Mouse (Mus musculus): ENCODE measurements around the gene Pip4k2a. TPM values are rescaled to one million over a fixed set of nuclear protein-coding genes. Genes with fewer than 3 reads are reported as not detected.
A peak's percentile ranks its signal among the peaks of the same experiment; 100 is the strongest.

Gene Pip4k2a
- polyA plus RNA-seq, 1 experiment from 2014 or later, result 10.7 TPM

DNA sequence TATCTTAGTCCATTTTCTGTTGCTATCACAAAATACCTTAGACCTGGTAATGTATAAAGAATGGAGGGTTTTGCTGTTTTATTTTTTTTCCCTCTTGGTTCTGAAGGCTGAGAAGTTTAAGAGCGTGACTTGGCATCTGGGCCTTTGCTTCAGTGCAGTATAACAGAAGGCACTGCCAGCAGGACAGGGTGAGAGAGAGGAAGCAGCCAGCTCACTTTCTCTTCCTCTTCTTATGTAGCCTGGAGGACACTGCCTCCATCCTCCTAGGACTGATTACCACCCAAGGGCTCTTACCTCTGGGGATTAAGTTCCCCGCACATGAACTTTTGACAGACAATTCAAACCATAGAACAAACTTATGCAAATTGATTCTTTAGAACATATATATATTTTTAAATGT lies 181.9 kb downstream of the Pip4k2a start:
- Histone ChIP-seq H3K4me1 (0 out of 2 replicates have a peak, but pooled peaks cover 7% of the 10 kb centered on the region), H3K9me3 (no peaks in the 10 kb centered on the region), H3K36me3 (no peaks in the 10 kb centered on the region), H3K4me3 (no peak overlapping the region), H3K9ac (replicated peaks) (no peak overlapping the region), H3K27me3 (no peaks in the 10 kb centered on the region), H3K4me2 (replicated peaks) (no peak overlapping the region), H3K27ac (replicated peaks) (no peak overlapping the region)
- no peak for ATAC-seq (ENCODE audit: low FRiP score, low read depth)
- 88% methylated on average over 2 of the region's 2 CpGs for WGBS

DNA sequence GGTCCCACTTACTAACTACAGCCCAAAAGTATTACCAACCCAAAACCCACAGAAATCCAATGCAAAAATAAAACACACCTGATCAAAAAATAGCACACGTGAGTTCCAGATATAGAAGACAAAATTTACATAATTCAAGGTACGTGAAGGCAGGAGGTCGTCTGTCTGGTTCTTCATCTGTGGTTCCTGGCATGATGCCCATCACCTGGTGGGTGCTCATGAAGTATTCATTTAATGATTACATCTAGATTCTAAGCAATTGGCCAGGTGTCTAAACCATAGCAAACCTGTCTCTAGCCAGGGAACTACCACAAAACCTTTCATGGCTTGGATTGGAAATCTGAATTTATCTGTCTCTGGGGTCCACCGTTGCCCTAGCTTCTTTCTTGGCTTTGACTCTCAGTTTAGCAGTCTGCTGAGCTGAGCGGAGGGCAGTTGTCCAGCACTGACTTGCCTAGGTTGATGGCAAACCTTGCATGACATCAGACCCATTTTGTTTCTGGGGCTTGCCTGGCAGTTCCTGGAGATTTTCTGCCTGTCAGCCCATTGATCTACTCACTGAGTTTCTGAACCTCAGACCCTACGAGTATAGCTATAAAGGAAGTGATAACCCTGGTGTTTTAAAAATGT lies 182.5 kb downstream of the Pip4k2a start:
- Histone ChIP-seq H3K9ac (replicated peaks) (no peak overlapping the region), H3K27me3 (no peaks in the 10 kb centered on the region), H3K4me3 (no peak overlapping the region), H3K4me1 (0 out of 2 replicates have a peak, but pooled peaks cover 7% of the 10 kb centered on the region), H3K9me3 (no peaks in the 10 kb centered on the region), H3K36me3 (no peaks in the 10 kb centered on the region), H3K27ac (replicated peaks) (no peak overlapping the region), H3K4me2 (replicated peaks) (no peak overlapping the region)
- no peak for ATAC-seq (ENCODE audit: low FRiP score, low read depth)
- 94% methylated on average over 6 of the region's 6 CpGs for WGBS

DNA sequence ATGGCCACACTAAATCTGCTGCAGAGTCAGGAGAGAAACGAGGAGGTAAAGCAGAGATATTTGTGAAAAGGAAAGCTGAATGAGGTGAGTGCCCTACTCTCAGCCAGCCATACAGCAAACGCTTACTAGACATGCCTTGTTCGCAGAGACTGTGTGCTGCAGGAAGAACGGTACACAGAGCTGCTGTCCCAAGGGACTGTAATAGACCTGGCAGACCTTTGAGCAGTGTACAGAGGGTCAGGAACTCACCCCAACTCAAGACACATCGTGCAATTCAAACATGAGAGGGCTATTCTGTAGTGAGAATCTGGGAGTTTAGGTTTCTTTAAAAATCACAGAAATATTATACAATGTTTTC lies 183.5 kb downstream of the Pip4k2a start:
- H3K9ac ChIP-seq (replicated peaks), result no peak overlapping the region
- H3K36me3 ChIP-seq, result no peaks in the 10 kb centered on the region
- H3K4me2 ChIP-seq (replicated peaks), result no peak overlapping the region
- H3K27ac ChIP-seq (replicated peaks), result no peak overlapping the region
- WGBS, result 47% methylated on average over 5 of the region's 5 CpGs
- no peak for ATAC-seq (ENCODE audit: low FRiP score, low read depth)
- no peak overlapping the region for H3K4me3 ChIP-seq
- no peaks in the 10 kb centered on the region for H3K9me3 ChIP-seq
- H3K4me1 ChIP-seq, result 0 out of 2 replicates have a peak, but pooled peaks cover 7% of the 10 kb centered on the region
- no peaks in the 10 kb centered on the region for H3K27me3 ChIP-seq

DNA sequence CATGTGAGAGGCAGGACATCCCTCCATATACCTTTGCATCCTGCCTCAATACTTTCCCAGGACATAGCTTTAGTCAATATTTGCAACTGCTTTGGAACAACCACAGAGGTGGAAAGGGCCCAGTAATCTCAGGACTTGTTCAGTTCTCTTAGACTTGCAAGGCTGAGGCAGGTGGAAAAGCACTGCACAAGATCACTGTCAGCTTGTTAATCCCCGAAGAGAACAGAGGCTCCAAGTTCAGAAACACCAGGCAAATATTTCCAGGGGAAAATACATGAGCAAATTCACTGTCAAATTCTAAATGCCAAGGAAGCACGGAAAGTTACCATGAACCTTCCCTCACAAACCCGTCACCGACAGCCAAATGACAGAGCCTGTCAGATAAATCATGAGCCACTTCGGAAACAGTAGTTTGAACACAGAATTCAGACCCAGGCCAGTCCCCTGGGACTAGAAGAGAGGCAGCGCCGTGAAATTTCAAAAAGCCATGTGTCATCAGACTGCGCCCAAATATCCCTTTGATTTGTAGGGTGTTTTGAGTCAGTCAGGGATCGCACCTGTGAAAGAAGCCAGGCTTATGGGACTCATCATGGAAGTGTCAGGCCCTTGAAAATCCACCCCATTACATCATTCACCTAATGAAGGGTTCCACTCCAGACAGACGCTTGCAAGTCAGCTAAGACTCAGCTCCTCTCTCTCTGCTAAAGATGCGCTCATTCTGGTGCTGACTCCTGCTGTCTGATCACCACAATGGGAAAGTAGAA lies 184.1 kb downstream of the Pip4k2a start:
- Histone ChIP-seq H3K27ac (replicated peaks) (no peak overlapping the region), H3K27me3 (no peaks in the 10 kb centered on the region), H3K4me2 (replicated peaks) (no peak overlapping the region), H3K4me3 (no peak overlapping the region), H3K4me1 (0 out of 2 replicates have a peak, but pooled peaks cover 7% of the 10 kb centered on the region), H3K36me3 (no peaks in the 10 kb centered on the region), H3K9ac (replicated peaks) (no peak overlapping the region), H3K9me3 (no peaks in the 10 kb centered on the region)
- 80% methylated on average over 11 of the region's 11 CpGs for WGBS
- no peak for ATAC-seq (ENCODE audit: low FRiP score, low read depth)

DNA sequence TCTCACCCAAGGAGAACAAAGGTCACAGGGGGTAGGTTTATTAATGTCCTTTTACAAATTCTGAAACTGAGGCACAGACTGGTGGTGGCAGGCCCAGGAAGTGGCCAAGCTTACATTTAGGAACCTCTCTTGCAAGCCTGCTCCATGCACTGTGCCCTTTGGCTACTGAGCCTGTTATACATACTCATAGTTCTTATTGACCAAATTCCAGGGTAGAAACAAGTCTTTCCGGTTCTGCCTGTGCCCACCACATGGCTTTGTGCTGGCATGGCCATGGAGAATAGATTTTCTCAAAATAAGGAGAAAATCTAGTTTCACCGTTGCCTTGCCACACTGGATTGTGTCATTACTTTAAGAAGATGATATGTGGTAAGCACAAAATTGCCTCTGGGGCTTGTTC lies 190.0 kb downstream of the Pip4k2a start:
- 83% methylated on average over 2 of the region's 2 CpGs for WGBS
- H3K27me3 ChIP-seq, result peaks cover 10% of the 10 kb centered on the region
- peaks cover 7% of the 10 kb centered on the region; the same call in 1 of the 2 replicates for H3K4me1 ChIP-seq
- H3K9me3 ChIP-seq, result no peaks in the 10 kb centered on the region
- H3K36me3 ChIP-seq, result no peaks in the 10 kb centered on the region
- no peak for ATAC-seq (ENCODE audit: low FRiP score, low read depth)
- no peak overlapping the region for H3K9ac ChIP-seq (replicated peaks)
- H3K4me3 ChIP-seq, result no peak overlapping the region
- no peak overlapping the region for H3K27ac ChIP-seq (replicated peaks)
- no peak overlapping the region for H3K4me2 ChIP-seq (replicated peaks)

DNA sequence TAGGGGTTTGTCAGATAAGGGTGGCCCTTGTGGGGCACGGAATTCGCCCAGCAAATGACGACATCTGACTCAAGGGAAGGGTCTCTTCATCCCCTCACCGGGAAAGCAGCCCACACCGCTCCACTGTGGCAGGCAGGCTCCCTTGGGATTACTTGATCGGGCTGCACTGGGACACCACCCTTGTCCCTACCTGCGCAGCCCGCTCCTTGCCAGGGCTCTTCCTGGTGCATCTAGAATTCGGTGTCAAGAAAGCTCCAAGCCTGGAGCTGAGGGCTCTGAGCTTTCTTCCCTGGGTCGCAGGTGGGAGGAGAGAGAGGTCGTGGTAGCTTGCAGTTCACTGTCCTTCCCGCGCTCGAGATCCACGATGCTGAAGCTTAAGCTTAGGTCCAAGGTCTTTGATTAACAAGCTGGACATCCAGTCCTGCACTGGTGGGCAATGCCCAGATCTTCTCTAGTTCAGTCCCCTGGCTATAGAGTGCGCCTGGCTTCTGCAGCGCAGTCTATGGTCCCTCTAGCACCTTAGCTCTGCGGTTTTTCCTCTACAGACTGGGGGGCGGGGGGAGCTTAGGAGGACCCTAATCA lies 196.6 kb downstream of the Pip4k2a start:
- Histone ChIP-seq H3K27ac (replicated peaks) (peak overlapping the region; percentile 86), H3K9me3 (no peaks in the 10 kb centered on the region), H3K4me2 (replicated peaks) (peak overlapping the region; percentile 72), H3K27me3 (peaks cover 46% of the 10 kb centered on the region), H3K9ac (replicated peaks) (peak overlapping the region; percentile 42), H3K4me1 (peaks cover 40% of the 10 kb centered on the region), H3K4me3 (peak overlapping the region; percentile 42), H3K36me3 (no peaks in the 10 kb centered on the region)
- peak; percentile 23 for ATAC-seq (ENCODE audit: low FRiP score, low read depth)
- WGBS, result 5% methylated on average over 19 of the region's 19 CpGs

DNA sequence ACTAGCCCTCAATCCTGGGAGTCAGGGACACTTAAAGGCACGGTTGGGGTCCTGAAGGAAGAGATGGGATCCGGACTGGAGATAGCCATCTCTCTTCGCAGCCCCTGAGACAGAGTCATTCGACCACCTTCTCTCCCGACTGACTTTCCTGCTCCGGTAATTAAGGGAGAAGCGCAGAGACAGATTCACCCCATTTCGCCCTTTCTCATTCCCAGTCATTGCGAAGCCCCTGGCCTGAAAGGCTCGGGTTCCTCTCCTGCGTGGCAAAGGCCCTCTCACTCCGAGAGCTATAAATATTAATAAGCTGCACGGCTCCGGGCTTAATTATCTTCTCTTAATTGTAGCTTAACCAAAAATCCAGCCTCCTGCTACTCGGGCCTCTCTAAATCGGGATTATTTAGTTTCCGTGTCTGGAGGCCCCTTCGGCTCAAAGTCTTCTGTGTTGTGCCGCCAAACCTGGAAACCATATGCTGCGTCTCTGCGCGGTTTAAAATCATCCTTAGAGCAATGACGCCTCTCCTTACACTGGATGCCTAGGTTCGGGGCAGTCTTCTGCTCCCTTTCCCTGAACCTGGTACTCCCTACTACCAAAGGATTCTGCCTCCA lies 197.2 kb downstream of the Pip4k2a start:
- peaks cover 49% of the 10 kb centered on the region for H3K27me3 ChIP-seq
- under 1% methylated on average over 24 of the region's 24 CpGs for WGBS
- ATAC-seq (ENCODE audit: low FRiP score, low read depth), result peak; percentile 14

DNA sequence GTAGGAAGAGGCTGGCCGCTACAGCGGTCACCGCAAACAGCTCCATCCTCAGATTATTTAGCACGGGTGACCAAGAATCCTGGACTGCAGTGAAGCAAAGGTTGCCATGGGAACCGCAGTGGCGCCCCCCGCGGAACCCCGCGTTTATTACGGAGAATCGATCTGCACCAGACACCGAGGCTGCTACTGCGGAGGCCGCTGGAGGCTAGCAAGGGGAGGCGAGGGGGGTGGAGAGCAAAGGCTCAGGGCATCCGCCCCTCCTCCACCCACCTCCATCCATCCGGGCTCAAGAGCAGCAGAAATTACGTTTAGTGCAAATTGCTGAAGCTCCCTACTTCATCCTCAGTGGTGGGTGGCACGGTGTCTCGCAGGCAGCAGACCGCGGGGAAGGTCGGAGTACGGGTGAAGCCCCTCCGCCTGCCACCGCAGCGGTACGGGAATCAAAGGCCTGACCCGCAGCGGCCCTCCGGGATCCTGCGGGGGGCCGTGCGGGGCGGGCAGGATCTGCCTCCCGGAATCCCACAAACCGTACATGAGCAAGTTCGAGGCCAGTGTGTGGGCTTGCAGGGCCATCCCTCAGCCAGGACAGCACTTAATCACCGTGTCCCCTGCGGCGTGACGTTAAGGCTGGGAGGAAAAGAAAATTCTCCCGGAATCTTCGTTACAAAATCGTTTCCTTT lies 197.8 kb downstream of the Pip4k2a start:
- peak overlapping the region; percentile 42 for H3K9ac ChIP-seq (replicated peaks)
- peaks cover 40% of the 10 kb centered on the region for H3K4me1 ChIP-seq
- peak overlapping the region; percentile 86 for H3K27ac ChIP-seq (replicated peaks)
- ATAC-seq (ENCODE audit: low FRiP score, low read depth), result peak; percentile 79
- peak overlapping the region; percentile 72 for H3K4me2 ChIP-seq (replicated peaks)
- peak overlapping the region; percentile 42 for H3K4me3 ChIP-seq
- peaks cover 55% of the 10 kb centered on the region for H3K27me3 ChIP-seq
- H3K9me3 ChIP-seq, result no peaks in the 10 kb centered on the region
- H3K36me3 ChIP-seq, result no peaks in the 10 kb centered on the region
- under 1% methylated on average over 46 of the region's 46 CpGs for WGBS

More for the DNA sequence above, 197.2 kb downstream of the Pip4k2a start:
- H3K4me3 ChIP-seq, result peak overlapping the region; percentile 42
- H3K27ac ChIP-seq (replicated peaks), result peak overlapping the region; percentile 86
- H3K4me2 ChIP-seq (replicated peaks), result peak overlapping the region; percentile 72
- peaks cover 40% of the 10 kb centered on the region for H3K4me1 ChIP-seq
- peak overlapping the region; percentile 42 for H3K9ac ChIP-seq (replicated peaks)
- no peaks in the 10 kb centered on the region for H3K36me3 ChIP-seq
- no peaks in the 10 kb centered on the region for H3K9me3 ChIP-seq

DNA sequence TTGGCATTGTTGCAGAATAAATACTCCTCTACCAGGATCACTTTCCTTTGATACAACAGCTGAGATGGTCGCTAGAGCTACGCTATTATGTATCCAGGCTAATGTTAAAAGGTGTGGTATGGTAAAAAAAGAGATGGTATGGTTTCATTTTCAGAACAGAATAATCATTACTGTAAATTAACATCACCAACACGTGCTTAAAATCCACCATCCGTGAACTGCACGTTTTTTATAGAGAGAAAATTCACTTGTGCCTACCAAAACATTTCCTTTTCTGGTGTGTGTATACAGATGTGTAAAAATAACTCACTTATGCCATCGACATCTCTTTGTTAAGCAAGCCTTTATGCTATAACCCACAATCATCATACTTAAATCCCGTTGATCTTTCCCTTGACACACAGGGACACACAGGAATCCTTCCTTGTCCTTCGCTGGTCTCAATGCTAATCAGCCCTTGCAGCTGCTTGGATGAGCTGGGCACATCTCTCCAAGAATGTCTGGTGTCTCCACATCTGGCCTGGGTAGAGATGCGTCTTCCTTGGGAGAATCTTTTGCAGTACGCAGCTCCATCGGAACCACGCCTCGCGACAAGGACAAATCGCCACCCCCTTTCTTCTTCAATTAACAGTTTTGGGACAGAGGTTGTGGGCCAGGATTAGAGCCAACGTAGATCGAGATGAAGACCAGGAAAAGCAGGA lies 198.5 kb downstream of the Pip4k2a start:
- ATAC-seq (ENCODE audit: low FRiP score, low read depth), result peak; percentile 36
- Histone ChIP-seq H3K9me3 (no peaks in the 10 kb centered on the region), H3K9ac (replicated peaks) (peak overlapping the region; percentile 42), H3K36me3 (no peaks in the 10 kb centered on the region), H3K4me3 (peak overlapping the region; percentile 42), H3K27ac (replicated peaks) (peak overlapping the region; percentile 86), H3K4me2 (replicated peaks) (peak overlapping the region; percentile 72), H3K27me3 (peaks cover 58% of the 10 kb centered on the region), H3K4me1 (peaks cover 40% of the 10 kb centered on the region)
- 8% methylated on average over 17 of the region's 17 CpGs for WGBS

DNA sequence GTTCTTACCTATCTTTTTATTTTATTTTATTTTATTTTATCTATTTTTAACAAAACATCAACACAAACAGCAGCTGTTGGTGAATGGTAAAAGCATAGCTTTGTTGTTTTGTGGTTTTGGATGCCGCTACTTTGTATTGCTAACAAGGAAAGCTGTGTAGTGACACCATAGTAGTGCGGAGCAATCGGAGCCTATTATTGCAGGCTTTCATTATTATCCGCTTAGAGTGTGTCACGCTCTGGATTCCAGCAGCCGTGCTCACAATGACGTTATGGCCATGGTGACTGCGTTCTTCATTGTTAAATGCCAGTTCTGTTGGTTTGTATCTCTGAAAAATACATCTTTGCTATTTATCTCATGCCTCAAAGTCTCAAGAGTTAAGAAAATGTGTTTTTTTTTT lies 200.2 kb downstream of the Pip4k2a start:
- Histone ChIP-seq H3K4me3 (no peak overlapping the region), H3K27ac (replicated peaks) (no peak overlapping the region; the same call in 1 of the 2 replicates), H3K36me3 (no peaks in the 10 kb centered on the region), H3K9ac (replicated peaks) (no peak overlapping the region), H3K9me3 (no peaks in the 10 kb centered on the region), H3K4me1 (peaks cover 40% of the 10 kb centered on the region), H3K4me2 (replicated peaks) (peak overlapping the region; percentile 23), H3K27me3 (peaks cover 49% of the 10 kb centered on the region)
- WGBS, result 14% methylated on average over 8 of the region's 8 CpGs
- no peak for ATAC-seq (ENCODE audit: low FRiP score, low read depth)

DNA sequence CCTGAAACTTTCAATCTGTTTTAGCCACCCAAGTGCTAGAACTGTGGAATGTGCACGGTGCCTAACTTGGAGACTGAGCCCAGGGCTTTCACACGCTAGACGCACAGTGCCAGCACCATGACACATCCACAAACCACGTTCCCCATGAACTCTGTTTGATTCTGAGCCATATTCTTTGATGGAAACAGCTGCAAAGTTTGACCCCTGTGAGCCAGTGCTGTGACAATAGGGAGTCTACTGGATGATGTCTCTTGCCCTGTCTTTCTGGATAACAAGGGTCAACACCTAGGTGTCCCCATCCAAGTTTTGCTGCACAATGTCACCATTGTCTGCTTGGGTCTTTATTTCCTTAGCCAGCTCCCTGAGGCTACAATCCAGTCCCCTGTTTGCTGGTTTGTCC lies 203.7 kb downstream of the Pip4k2a start:
- Histone ChIP-seq H3K9me3 (no peaks in the 10 kb centered on the region), H3K4me1 (peaks cover 12% of the 10 kb centered on the region), H3K27ac (replicated peaks) (no peak overlapping the region), H3K4me2 (replicated peaks) (no peak overlapping the region), H3K36me3 (no peaks in the 10 kb centered on the region), H3K9ac (replicated peaks) (no peak overlapping the region), H3K4me3 (no peak overlapping the region), H3K27me3 (peaks cover 22% of the 10 kb centered on the region)
- 84% methylated on average over 4 of the region's 4 CpGs for WGBS
- ATAC-seq (ENCODE audit: low FRiP score, low read depth), result no peak
